Mouse (Mus musculus) megakaryocyte, embryonic 14.5 days (primary cell): ENCODE measurements around the gene Pi4k2a. TPM values are rescaled to one million over a fixed set of nuclear protein-coding genes. Genes with fewer than 3 reads are reported as not detected.

Experiments used
- H3K27me3 ChIP-seq: replicated peaks from 2 replicates; pipeline ENCODE3; 2012; ENCODE audit warnings: inconsistent platforms
- H3K36me3 ChIP-seq: replicated peaks from 2 replicates; pipeline ENCODE3; 2012; ENCODE audit warnings: low read length, inconsistent platforms, mixed read lengths
- H3K4me1 ChIP-seq: 2 replicates; pipeline ENCODE4 v1.6.1; 2012; ENCODE audit warnings: inconsistent platforms
- H3K4me3 ChIP-seq: replicated peaks from 2 replicates; pipeline ENCODE3; 2012; ENCODE audit warnings: moderate library complexity, mild to moderate bottlenecking, inconsistent platforms
- H3K9me3 ChIP-seq: 2 replicates; pipeline ENCODE4 v1.6.1; 2012; ENCODE audit warnings: inconsistent platforms
- FLI1 ChIP-seq: IDR thresholded peaks from 2 replicates; pipeline ENCODE4 v1.6.1; 2012; ENCODE audit warnings: low read length, inconsistent platforms, mixed read lengths
- GATA1 ChIP-seq: IDR thresholded peaks from 3 replicates; pipeline ENCODE4 v1.6.1; 2012; ENCODE audit warnings: mixed read lengths, low read length, inconsistent platforms, borderline replicate concordance
- polyA plus RNA-seq: library from polyadenylated mRNA; stranded (reverse); fragments of >175 nt; gene quantifications from 2 replicates; pipeline ENCODE4 v1.2.3, GENCODE M21; 2012; ENCODE audit warnings: low replicate concordance; ENCODE audit not compliant: insufficient read depth

Pi4k2a gene
- polyA plus RNA-seq, 1 experiment: 14.6 TPM

GRCm38 (mm10) chr19:42142757-42143156 lies 52.5 kb downstream of the Pi4k2a start:
- peaks cover 2% of the 10 kb centered on the region for H3K27me3 ChIP-seq
- H3K4me3 ChIP-seq: no peak overlapping the region
- H3K36me3 ChIP-seq: no peaks in the 10 kb centered on the region
- TF ChIP-seq FLI1 (no peak), GATA1 (no peak)
- H3K9me3 ChIP-seq: no peaks in the 10 kb centered on the region; the same call in 1 of the 2 replicates
- peaks cover 64% of the 10 kb centered on the region for H3K4me1 ChIP-seq

GRCm38 (mm10) chr19:42144067-42144466 lies 53.8 kb downstream of the Pi4k2a start:
- Histone ChIP-seq H3K36me3 (no peaks in the 10 kb centered on the region), H3K27me3 (peaks cover 12% of the 10 kb centered on the region), H3K4me3 (no peak overlapping the region), H3K9me3 (no peaks in the 10 kb centered on the region; the same call in 1 of the 2 replicates), H3K4me1 (peaks cover 74% of the 10 kb centered on the region)
- no peak for TF ChIP-seq GATA1
- TF ChIP-seq FLI1: no peak

- TF ChIP-seq FLI1 (no peak), GATA1 (no peak)
- no peaks in the 10 kb centered on the region; the same call in 1 of the 2 replicates for H3K9me3 ChIP-seq
- no peak overlapping the region for H3K4me3 ChIP-seq
- H3K27me3 ChIP-seq: peaks cover 12% of the 10 kb centered on the region
- H3K4me1 ChIP-seq: peaks cover 76% of the 10 kb centered on the region
- no peaks in the 10 kb centered on the region for H3K36me3 ChIP-seq
These were observed 54.4 kb downstream of the Pi4k2a start for GRCm38 (mm10) chr19:42144541-42145167.

- H3K9me3 ChIP-seq: no peaks in the 10 kb centered on the region; the same call in 1 of the 2 replicates
- H3K27me3 ChIP-seq: peaks cover 12% of the 10 kb centered on the region
- H3K36me3 ChIP-seq: no peaks in the 10 kb centered on the region
- TF ChIP-seq GATA1 (no peak), FLI1 (no peak)
- H3K4me1 ChIP-seq: peaks cover 76% of the 10 kb centered on the region
- H3K4me3 ChIP-seq: no peak overlapping the region
These were observed 54.9 kb downstream of the Pi4k2a start for GRCm38 (mm10) chr19:42145210-42145609.

- no peaks in the 10 kb centered on the region; the same call in 1 of the 2 replicates for H3K9me3 ChIP-seq
- H3K4me3 ChIP-seq: no peak overlapping the region
- H3K4me1 ChIP-seq: peaks cover 77% of the 10 kb centered on the region
- H3K36me3 ChIP-seq: peaks cover 3% of the 10 kb centered on the region
- TF ChIP-seq FLI1 (no peak), GATA1 (no peak)
- H3K27me3 ChIP-seq: peaks cover 12% of the 10 kb centered on the region
These were observed 55.5 kb downstream of the Pi4k2a start for GRCm38 (mm10) chr19:42145731-42146130.

GRCm38 (mm10) chr19:42146276-42147010 lies 56.2 kb downstream of the Pi4k2a start:
- Histone ChIP-seq H3K27me3 (peaks cover 12% of the 10 kb centered on the region), H3K9me3 (no peaks in the 10 kb centered on the region; the same call in 1 of the 2 replicates), H3K4me3 (peak overlapping the region; percentile 92), H3K36me3 (peaks cover 11% of the 10 kb centered on the region), H3K4me1 (peaks cover 82% of the 10 kb centered on the region)
- TF ChIP-seq GATA1 (no peak), FLI1 (no peak)

- Histone ChIP-seq H3K27me3 (peaks cover 12% of the 10 kb centered on the region), H3K4me3 (peak within 1 kb of the TSS; percentile 92), H3K4me1 (peaks cover 85% of the 10 kb centered on the region), H3K36me3 (peaks cover 12% of the 10 kb centered on the region), H3K9me3 (no peaks in the 10 kb centered on the region)
- no peak for TF ChIP-seq GATA1
- TF ChIP-seq FLI1: no peak
These were observed 57.0 kb downstream of the Pi4k2a start, which contains the start of gene Marveld1 for GRCm38 (mm10) chr19:42147170-42147768. TSS of gene Marveld1 (plus strand) at chr19:42147400.

GRCm38 (mm10) chr19:42147769-42148568 lies 57.7 kb downstream of the Pi4k2a start:
- Histone ChIP-seq H3K4me3 (peak overlapping the region; percentile 92), H3K9me3 (no peaks in the 10 kb centered on the region), H3K4me1 (peaks cover 79% of the 10 kb centered on the region), H3K36me3 (peaks cover 12% of the 10 kb centered on the region), H3K27me3 (peaks cover 12% of the 10 kb centered on the region)
- TF ChIP-seq FLI1 (no peak), GATA1 (no peak)

- Histone ChIP-seq H3K36me3 (peaks cover 12% of the 10 kb centered on the region), H3K9me3 (no peaks in the 10 kb centered on the region), H3K4me3 (peak overlapping the region; percentile 92), H3K27me3 (peaks cover 12% of the 10 kb centered on the region), H3K4me1 (peaks cover 78% of the 10 kb centered on the region)
- TF ChIP-seq FLI1 (no peak), GATA1 (no peak)
These were observed 58.2 kb downstream of the Pi4k2a start for GRCm38 (mm10) chr19:42148569-42148860.
